Mouse (Mus musculus) MEL (cell line): ENCODE measurements around the gene Zbtb24.
"Not testable (repeated sequence)": the region's sequence is repeated elsewhere in the genome, so short reads cannot be mapped to it uniquely, and the experiment has no call there.

Experiments used
- CHD2 ChIP-seq: IDR thresholded peaks from 2 replicates; pipeline ENCODE4 v1.6.1; 2011; ENCODE audit warnings: low read length, improper control_type of control experiment
- CTCF ChIP-seq, 3 experiments: IDR thresholded peaks in 2 of 3; conservative IDR thresholded peaks in 1 of 3; 2 replicates each; pipeline ENCODE4 v1.5.1; 2011 to 2012; ENCODE audit warnings: low read length in 3 of 3, low read depth in 2 of 3, mild to moderate bottlenecking in 2 of 3, improper control_type of control experiment in 1 of 3, inconsistent platforms in 1 of 3, mixed read lengths in 1 of 3, moderate library complexity in 1 of 3; ENCODE audit not compliant: control insufficient read depth in 1 of 3, insufficient read depth in 1 of 3, poor library complexity in 1 of 3, severe bottlenecking in 1 of 3
- E2F4 ChIP-seq: IDR thresholded peaks from 2 replicates; pipeline ENCODE4 v1.6.1; 2011; ENCODE audit warnings: low read depth, low read length, improper control_type of control experiment, borderline replicate concordance
- EP300 ChIP-seq, 2 experiments: IDR thresholded peaks; 2 replicates each; pipeline ENCODE4 v1.6.1; 2011; ENCODE audit warnings: improper control_type of control experiment in 2 of 2, low read length in 2 of 2, low read depth in 1 of 2, mild to moderate bottlenecking in 1 of 2
- GATA1 ChIP-seq: IDR thresholded peaks from 2 replicates; pipeline ENCODE4 v1.6.1; 2011; ENCODE audit warnings: low read depth, low read length, improper control_type of control experiment
- POLR2A ChIP-seq, 2 experiments: IDR thresholded peaks; 2 replicates each; pipeline ENCODE4 v1.6.1; 2011 to 2012; ENCODE audit warnings: low read length in 2 of 2, mild to moderate bottlenecking in 2 of 2, control low read depth in 1 of 2, improper control_type of control experiment in 1 of 2, low read depth in 1 of 2, moderate library complexity in 1 of 2; ENCODE audit not compliant: control insufficient read depth in 1 of 2, insufficient read depth in 1 of 2, poor library complexity in 1 of 2
- POLR2AphosphoS2 ChIP-seq: IDR thresholded peaks from 2 replicates; pipeline ENCODE4 v1.6.1; 2011; ENCODE audit warnings: low read length, improper control_type of control experiment

- TF ChIP-seq CTCF (IDR thresholded peaks at IDR 0.05 in 2 of 3, conservative IDR thresholded peaks at IDR 0.05 in 1 of 3; ENCODE audit: control insufficient read depth in 1 of 3, insufficient read depth in 1 of 3, low read depth in 2 of 3, low read length in 3 of 3, poor library complexity in 1 of 3, severe bottlenecking in 1 of 3); GATA1; POLR2A (IDR thresholded peaks at IDR 0.05; ENCODE audit: control insufficient read depth in 1 of 2, insufficient read depth in 1 of 2, low read depth in 1 of 2, low read length in 2 of 2, poor library complexity in 1 of 2); CHD2; E2F4; POLR2AphosphoS2; EP300 (IDR thresholded peaks at IDR 0.05; ENCODE audit: low read depth in 1 of 2, low read length in 2 of 2): not testable (repeated sequence)
Measured at GRCm38 (mm10) chr10:41410821-41411220, 39.4 kb upstream of the Zbtb24 start.
